Mouse (Mus musculus) olfactory bulb, adult 2 months (tissue): ENCODE data around the gene Ufl1. TPM values are rescaled to one million over a fixed set of nuclear protein-coding genes. Genes with fewer than 3 reads are reported as not detected.
"Not testable (repeated sequence)": the region's sequence is repeated elsewhere in the genome, so short reads cannot be mapped to it uniquely, and the experiment has no call there.

Experiments
- H3K27ac ChIP-seq: fragments of 200-500 bp; 2 replicates; pipeline ENCODE4 v1.5.1; 2012; ENCODE audit warnings: low read depth, low read length; ENCODE audit not compliant: insufficient read depth
- H3K4me1 ChIP-seq: fragments of 200-500 bp; 2 replicates; pipeline ENCODE4 v1.6.1; 2012; ENCODE audit warnings: low read length; ENCODE audit not compliant: control insufficient read depth, insufficient read depth
- H3K4me3 ChIP-seq: fragments of 200-500 bp; 2 replicates; pipeline ENCODE4 v1.5.1; 2012; ENCODE audit warnings: mild to moderate bottlenecking, low read depth, low read length, moderate library complexity; ENCODE audit not compliant: insufficient read depth
- CTCF ChIP-seq: fragments of 200-500 bp; IDR thresholded peaks from 2 replicates; pipeline ENCODE4 v1.5.1; 2012; ENCODE audit warnings: low read depth, mild to moderate bottlenecking, low read length, moderate library complexity; ENCODE audit not compliant: insufficient read depth
- POLR2A ChIP-seq: fragments of 200-500 bp; IDR thresholded peaks from 2 replicates; pipeline ENCODE4 v1.6.1; 2012; ENCODE audit warnings: mild to moderate bottlenecking, low read depth, low read length, moderate library complexity; ENCODE audit not compliant: insufficient read depth
- WGBS: fragments of 180-500 bp; shearing (Covaris S2); methylation state at CpG from one replicate; pipeline ENCODE4 v1.1.7; 2018; 5-methylcytosine and 5-hydroxymethylcytosine counted together
- polyA plus RNA-seq: library from polyadenylated mRNA; stranded (reverse); fragments of >200 nt; gene quantifications from 2 replicates; pipeline ENCODE4 v1.2.4, GENCODE M21; 2012; ENCODE audit warnings: low replicate concordance; ENCODE audit not compliant: missing spikeins, insufficient read depth, insufficient read length

Ufl1 gene
- polyA plus RNA-seq, 1 experiment: not detected

GRCm38 (mm10) chr4:25257822-25258398, 23.7 kb downstream of the Ufl1 start:
- H3K4me1 ChIP-seq: no peaks in the 10 kb centered on the region
- no peak overlapping the region for H3K27ac ChIP-seq
- TF ChIP-seq POLR2A: no peak
- no peak for TF ChIP-seq CTCF
- H3K4me3 ChIP-seq: no peak overlapping the region
- 89% methylated on average over 7 of the region's 7 CpGs for WGBS

- H3K27ac ChIP-seq: no peak within 1 kb of the TSS
- H3K4me3 ChIP-seq: no peak within 1 kb of the TSS
- H3K4me1 ChIP-seq: no peaks in the 10 kb centered on the region
- no peak for TF ChIP-seq CTCF
- no peak for TF ChIP-seq POLR2A
- WGBS: 89% methylated on average over 3 of the region's 3 CpGs
Measured at GRCm38 (mm10) chr4:25242776-25243175, 38.8 kb downstream of the Ufl1 start, which contains the start of gene Fhl5. Fhl5 (minus strand) TSS chr4:25242876.

- H3K27ac ChIP-seq, H3K4me1 ChIP-seq, H3K4me3 ChIP-seq: not testable (repeated sequence)
- 90% methylated on average over 1 of the region's 1 CpGs for WGBS
Measured at GRCm38 (mm10) chr4:25235663-25236062, 46.0 kb downstream of the Ufl1 start.

DNA sequence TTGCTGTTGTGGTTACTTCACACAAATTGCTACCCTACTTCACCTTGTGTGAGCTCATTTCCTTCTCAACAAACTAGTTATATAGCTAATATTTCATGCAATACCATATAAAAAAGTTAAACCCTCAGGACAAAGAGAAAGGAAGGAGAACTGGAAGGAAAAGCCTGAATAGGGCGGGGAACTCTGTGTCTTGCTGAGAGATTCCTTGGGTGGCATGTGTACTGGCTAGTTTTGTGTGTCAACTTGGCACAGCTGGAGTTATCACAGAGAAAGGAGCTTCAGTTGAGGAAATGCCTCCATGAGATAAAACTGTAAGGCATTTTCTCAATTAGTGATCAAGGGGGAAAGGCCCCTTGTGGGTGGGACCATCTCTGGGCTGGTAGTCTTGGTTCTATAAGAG, 47.9 kb downstream of the Ufl1 start:
- H3K4me3 ChIP-seq, H3K27ac ChIP-seq, H3K4me1 ChIP-seq: not testable (repeated sequence)
- WGBS: 93% methylated on average over 1 of the region's 1 CpGs

GRCm38 (mm10) chr4:25232546-25232945, 49.1 kb downstream of the Ufl1 start:
- WGBS: over 99% methylated on average over 3 of the region's 3 CpGs

GRCm38 (mm10) chr4:25227527-25227926, 54.1 kb downstream of the Ufl1 start:
- Histone ChIP-seq H3K4me3 (no peak overlapping the region), H3K27ac (no peak overlapping the region), H3K4me1 (no peaks in the 10 kb centered on the region)
- TF ChIP-seq POLR2A (no peak), CTCF (no peak)
- WGBS: 36% methylated on average over 1 of the region's 1 CpGs

More at GRCm38 (mm10) chr4:25232546-25232945, 49.1 kb downstream of the Ufl1 start:
- Histone ChIP-seq H3K27ac (no peak overlapping the region), H3K4me3 (no peak overlapping the region), H3K4me1 (no peaks in the 10 kb centered on the region)
- TF ChIP-seq POLR2A: no peak
- no peak for TF ChIP-seq CTCF

DNA sequence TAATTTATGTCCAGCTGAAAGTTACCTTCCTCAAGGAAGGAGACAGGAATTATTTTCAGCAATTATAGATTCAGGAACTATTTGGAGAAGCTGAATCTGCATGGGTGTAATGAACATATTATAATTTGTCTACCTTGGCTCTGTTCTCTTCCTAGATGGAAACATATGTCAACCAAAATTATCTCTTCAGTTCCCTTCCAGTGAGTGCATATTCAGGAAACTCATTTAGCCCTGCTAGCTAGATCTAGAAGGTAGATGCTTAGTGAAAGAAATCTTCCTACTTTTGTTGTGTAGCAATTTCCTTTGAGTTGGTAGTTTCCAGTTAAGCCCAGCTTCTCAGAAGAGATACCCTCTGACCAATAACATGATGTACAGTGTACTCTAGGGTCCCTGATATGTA, 59.7 kb downstream of the Ufl1 start:
- TF ChIP-seq POLR2A (no peak), CTCF (no peak)
- Histone ChIP-seq H3K27ac (no peak overlapping the region), H3K4me3 (no peak overlapping the region)

DNA sequence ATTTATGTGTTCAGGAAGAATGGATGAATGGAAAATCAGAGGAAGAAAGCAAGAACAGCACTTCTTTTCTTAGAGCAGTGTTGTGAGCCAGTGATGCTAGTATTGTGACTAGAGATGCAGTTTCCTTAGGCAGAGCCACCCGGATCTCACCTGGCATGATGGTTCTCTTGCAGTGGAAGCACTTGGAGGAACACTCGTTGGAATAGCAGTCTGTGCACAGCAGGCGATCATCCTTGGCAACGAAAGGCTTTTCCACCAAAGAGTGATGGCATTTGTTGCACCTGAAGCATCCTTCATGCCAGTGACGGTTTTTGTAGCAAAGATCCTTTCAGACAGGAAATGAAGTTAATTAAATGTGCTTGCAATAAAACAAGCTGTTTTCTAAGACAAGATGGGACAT, 68.2 kb downstream of the Ufl1 start:
- 56% methylated on average over 5 of the region's 5 CpGs for whole genome bisulfite sequencing
- Histone ChIP-seq H3K4me1 (no peaks in the 10 kb centered on the region), H3K27ac (no peak overlapping the region), H3K4me3 (no peak overlapping the region)
- TF ChIP-seq CTCF: no peak
- no peak for TF ChIP-seq POLR2A

More for the DNA sequence above, 59.7 kb downstream of the Ufl1 start:
- no peaks in the 10 kb centered on the region for H3K4me1 ChIP-seq

GRCm38 (mm10) chr4:25206166-25206565, 75.5 kb downstream of the Ufl1 start:
- no peak overlapping the region for H3K27ac ChIP-seq
- TF ChIP-seq POLR2A (no peak), CTCF (no peak)
- H3K4me1 ChIP-seq: no peaks in the 10 kb centered on the region
- no peak overlapping the region for H3K4me3 ChIP-seq
- WGBS: 79% methylated on average over 4 of the region's 4 CpGs

Other genes starting within 250 kb of the Ufl1 start
- not detected in 2 replicates for gene Fhl5, start 38.9 kb downstream of the Ufl1 start, polyA plus RNA-seq